Comparison of ENCODE assay signal across 8 mouse cellular contexts in the genomic region with DNA sequence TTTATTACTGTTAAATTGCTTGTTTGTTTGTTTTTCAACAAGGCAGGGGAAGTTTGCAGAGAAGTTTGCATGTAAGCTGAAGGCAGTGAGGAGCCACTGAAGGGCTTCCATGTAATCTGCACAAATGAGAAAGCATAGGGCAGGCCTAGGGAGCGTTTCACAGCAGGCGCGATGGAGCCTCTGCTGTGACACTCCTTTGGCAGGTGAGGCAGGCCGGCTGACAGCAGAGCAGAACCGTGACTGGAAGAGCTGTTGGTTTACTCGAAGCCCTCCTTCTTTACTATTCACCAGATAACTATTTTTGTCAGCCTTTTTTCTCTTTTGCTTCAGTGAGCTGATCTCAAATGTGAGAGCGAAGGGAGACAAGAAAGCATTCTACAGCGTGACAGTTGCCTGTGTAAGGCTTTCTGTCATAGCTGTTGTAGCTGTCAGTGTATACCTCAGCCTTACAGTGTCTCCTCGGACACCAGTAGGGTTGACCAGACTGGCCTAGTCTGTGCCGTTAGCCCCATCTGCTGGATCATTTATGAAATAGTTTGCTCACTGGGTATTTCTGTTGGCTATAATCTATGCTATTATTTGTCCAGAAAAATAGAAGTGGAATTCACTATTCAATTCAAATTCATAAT.
A peak's percentile ranks its signal among the peaks of the same experiment; 100 is the strongest.
DNase-seq lines count a peak whose midpoint lies in the region; ATAC-seq and TF ChIP-seq lines count a peak whose summit lies in the region.
"Had no signal": no experiment of that assay in that cellular context is flagged by ENCODE, and none has a peak within 500 bp of the region (broad histone marks: within the 10 kb centered on the region; RNA-seq: fewer than 3 reads in every experiment).

No protein-coding gene starts in this region.

- no peak for TF ChIP-seq EP300 in CH12.LX (IDR thresholded peaks at IDR 0.05; ENCODE audit: low read length)

- no peak overlapping the region for H3K27ac ChIP-seq in CH12.LX (ENCODE audit: insufficient read depth, low read depth)
- no peak overlapping the region for H3K27ac ChIP-seq in forebrain, embryonic 16.5 days (ENCODE audit: low read length)
- H3K27ac ChIP-seq in kidney, embryonic 16.5 days (ENCODE audit: low read length), result no peak overlapping the region
- no peak overlapping the region for H3K27ac ChIP-seq in neural tube, embryonic 14.5 days (ENCODE audit: low read depth, low read length)
- H3K27ac ChIP-seq: stomach, embryonic 15.5 days had no signal

- peak; percentile 19 to 85; a peak in 3 of 4 replicates for TF ChIP-seq CTCF in CH12.LX (conservative IDR thresholded peaks at IDR 0.05 in 1 of 2, IDR thresholded peaks at IDR 0.05 in 1 of 2; ENCODE audit: low read depth in 2 of 2, low read length in 2 of 2)

- no peaks in the 10 kb centered on the region for H3K27me3 ChIP-seq in CH12.LX (replicated peaks)
- H3K27me3 ChIP-seq in forebrain, embryonic 16.5 days (replicated peaks; ENCODE audit: control insufficient read depth, insufficient read depth, low read length), result no peaks in the 10 kb centered on the region
- H3K27me3 ChIP-seq in kidney, embryonic 16.5 days (ENCODE audit: insufficient read depth, low read length), result no peaks in the 10 kb centered on the region
- no peaks in the 10 kb centered on the region for H3K27me3 ChIP-seq in neural tube, embryonic 14.5 days (ENCODE audit: control insufficient read depth, insufficient read depth, low read length)
- H3K27me3 ChIP-seq: stomach, embryonic 15.5 days had no signal

- dilution Hi-C loops in CH12.LX (cut with MboI; ENCODE audit: extremely low pct_ligation_motif_present, extremely low pct_unique_long_range_greater_than_20kb, low sequenced_read_pairs), result no loop called here

- 38% methylated on average over 10 of the region's 10 CpGs for WGBS in forebrain, embryonic 16.5 days
- 44% methylated on average over 10 of the region's 10 CpGs for WGBS in kidney, embryonic 16.5 days
- 50% methylated on average over 10 of the region's 10 CpGs for WGBS in neural tube, embryonic 14.5 days

- TF ChIP-seq POLR2A in CH12.LX (IDR thresholded peaks at IDR 0.05; ENCODE audit: low read depth, low read length), result no peak

- H3K79me2 ChIP-seq in CH12.LX (replicated peaks; ENCODE audit: control insufficient read depth, extremely low read depth, insufficient read depth, poor library complexity, severe bottlenecking), result no peaks in the 10 kb centered on the region

- no peak overlapping the region for H3K4me2 ChIP-seq in CH12.LX (ENCODE audit: insufficient read depth, low read depth, poor library complexity, severe bottlenecking)
- no peak overlapping the region for H3K4me2 ChIP-seq in forebrain, embryonic 16.5 days (ENCODE audit: low read length)
- H3K4me2 ChIP-seq in kidney, embryonic 16.5 days (replicated peaks; ENCODE audit: low read depth, low read length), result no peak overlapping the region
- no peak overlapping the region for H3K4me2 ChIP-seq in neural tube, embryonic 14.5 days (ENCODE audit: low read depth, low read length)
- H3K4me2 ChIP-seq: stomach, embryonic 15.5 days had no signal

- H3K4me3 ChIP-seq in CH12.LX (replicated peaks in 1 of 3; ENCODE audit: low read depth in 2 of 3, low read length in 2 of 3, poor library complexity in 1 of 3), result no peak overlapping the region
- no peak overlapping the region for H3K4me3 ChIP-seq in forebrain, embryonic 16.5 days (replicated peaks; ENCODE audit: low read length)
- no peak overlapping the region for H3K4me3 ChIP-seq in kidney, embryonic 16.5 days (ENCODE audit: low read length)
- H3K4me3 ChIP-seq in neural tube, embryonic 14.5 days (ENCODE audit: low read depth, low read length), result no peak overlapping the region
- H3K4me3 ChIP-seq: stomach, embryonic 15.5 days had no signal

- DNase-seq in 416B (ENCODE audit: low read depth) (peak; percentile 72), CH12.LX (ENCODE audit: extremely low read depth) (peak; percentile 49)
- peak; percentile 13 to 46 for DNase-seq in lung, adult 18-20 months

- in situ Hi-C loops in CH12.LX (cut with MboI; ENCODE audit: low pct_ligation_motif_present, low pct_unique_long_range_greater_than_20kb, low sequenced_read_pairs), result loop anchor here (25.0 kb wide), 1 partner anchor 471 kb away; a partner anchor contains a TSS

- H3K9ac ChIP-seq in CH12.LX (ENCODE audit: insufficient read depth, low read depth), result no peak overlapping the region
- no peak overlapping the region for H3K9ac ChIP-seq in forebrain, embryonic 16.5 days (replicated peaks; ENCODE audit: low read depth, low read length)
- no peak overlapping the region for H3K9ac ChIP-seq in kidney, embryonic 16.5 days (replicated peaks; ENCODE audit: low read length)
- H3K9ac ChIP-seq in neural tube, embryonic 14.5 days (replicated peaks; ENCODE audit: low read depth, low read length), result no peak overlapping the region
- H3K9ac ChIP-seq: stomach, embryonic 15.5 days had no signal

- H3K36me3 ChIP-seq in CH12.LX (replicated peaks in 1 of 2; ENCODE audit: control insufficient read depth in 1 of 2, insufficient read depth in 1 of 2, low read length in 1 of 2), result peaks cover 32 to 57% of the 10 kb centered on the region in 2 experiments
- H3K36me3 ChIP-seq in forebrain, embryonic 16.5 days (ENCODE audit: control insufficient read depth, insufficient read depth), result no peaks in the 10 kb centered on the region; the same call in 1 of the 2 replicates
- 0 out of 2 replicates have a peak, but pooled peaks cover 2% of the 10 kb centered on the region for H3K36me3 ChIP-seq in kidney, embryonic 16.5 days (ENCODE audit: insufficient read depth, low read length)
- no peaks in the 10 kb centered on the region for H3K36me3 ChIP-seq in neural tube, embryonic 14.5 days (ENCODE audit: control insufficient read depth, insufficient read depth, low read length)
- H3K36me3 ChIP-seq: stomach, embryonic 15.5 days had no signal

- peak; percentile 90 for ATAC-seq in cerebellum, adult (ENCODE audit: insufficient number of reproducible peaks, low FRiP score, low TSS enrichment)
- peak; percentile 84 for ATAC-seq in forebrain, embryonic 16.5 days
- peak; percentile 79; the same call in 1 of the 2 replicates for ATAC-seq in kidney, embryonic 16.5 days (ENCODE audit: low FRiP score, low TSS enrichment)
- peak; percentile 88; the same call in 1 of the 2 replicates for ATAC-seq in neural tube, embryonic 14.5 days (ENCODE audit: low read depth)

- no peaks in the 10 kb centered on the region for H3K4me1 ChIP-seq in CH12.LX (ENCODE audit: control insufficient read depth in 1 of 2, insufficient read depth in 2 of 2)
- H3K4me1 ChIP-seq in forebrain, embryonic 16.5 days (replicated peaks; ENCODE audit: control insufficient read depth, insufficient read depth, low read length), result no peaks in the 10 kb centered on the region
- no peaks in the 10 kb centered on the region for H3K4me1 ChIP-seq in kidney, embryonic 16.5 days (ENCODE audit: insufficient read depth, low read length)
- no peaks in the 10 kb centered on the region for H3K4me1 ChIP-seq in neural tube, embryonic 14.5 days (ENCODE audit: control insufficient read depth, insufficient read depth, low read length)
- H3K4me1 ChIP-seq: stomach, embryonic 15.5 days had no signal

- TF ChIP-seq RAD21 in CH12.LX (IDR thresholded peaks at IDR 0.05; ENCODE audit: low read depth, low read length), result peak; percentile 88

- H3K9me3 ChIP-seq in CH12.LX (replicated peaks; ENCODE audit: low read length), result no peaks in the 10 kb centered on the region
- no peaks in the 10 kb centered on the region for H3K9me3 ChIP-seq in forebrain, embryonic 16.5 days (ENCODE audit: control insufficient read depth, low read length)
- no peaks in the 10 kb centered on the region for H3K9me3 ChIP-seq in kidney, embryonic 16.5 days (ENCODE audit: low read length)
- H3K9me3 ChIP-seq in neural tube, embryonic 14.5 days (ENCODE audit: control insufficient read depth, low read length), result no peaks in the 10 kb centered on the region
- H3K9me3 ChIP-seq: stomach, embryonic 15.5 days had no signal

TF ChIP-seq in CH12.LX, 34 proteins besides CTCF, POLR2A, EP300 and RAD21:
- TF ChIP-seq JUND (conservative IDR thresholded peaks at IDR 0.05; ENCODE audit: low read depth, low read length) (no peak), CHD2 (IDR thresholded peaks at IDR 0.05; ENCODE audit: low read length) (no peak), MAZ (IDR thresholded peaks at IDR 0.05; ENCODE audit: low read depth, low read length) (no peak), NELFE (IDR thresholded peaks at IDR 0.05; ENCODE audit: low read depth, low read length) (no peak), E2F4 (IDR thresholded peaks at IDR 0.05; ENCODE audit: insufficient replicate concordance, low read depth, low read length) (no peak), MYC (IDR thresholded peaks at IDR 0.05; ENCODE audit: low read depth, low read length) (no peak), GABPA (IDR thresholded peaks at IDR 0.05; ENCODE audit: insufficient replicate concordance, low read depth, low read length) (no peak), SMC3 (IDR thresholded peaks at IDR 0.05; ENCODE audit: low read depth, low read length) (peak; percentile 86), KAT2A (IDR thresholded peaks at IDR 0.05; ENCODE audit: insufficient replicate concordance, low read length) (no peak), TCF12 (IDR thresholded peaks at IDR 0.05; ENCODE audit: low read depth, low read length) (no peak), JUN (IDR thresholded peaks at IDR 0.05; ENCODE audit: insufficient read depth, low read depth, low read length) (no peak), ZC3H11A (IDR thresholded peaks at IDR 0.05; ENCODE audit: low read depth, low read length) (peak; percentile 67), RCOR1 (conservative IDR thresholded peaks at IDR 0.05; ENCODE audit: low read depth, low read length) (no peak), SIN3A (IDR thresholded peaks at IDR 0.05; ENCODE audit: low read length) (no peak), IRF4 (IDR thresholded peaks at IDR 0.05; ENCODE audit: low read depth, low read length) (no peak), MXI1 (IDR thresholded peaks at IDR 0.05; ENCODE audit: low read depth, low read length) (no peak)
TF ChIP-seq in CH12.LX: peak in this region for 2.
